Mouse (Mus musculus) G1E (cell line): ENCODE results near the gene Sfrp5.

Experiments used
- CTCF ChIP-seq: IDR thresholded peaks from 2 replicates; pipeline ENCODE4 v1.5.1; 2012; ENCODE audit warnings: low read depth, low read length, inconsistent platforms, mixed read lengths
- GATA1 ChIP-seq: IDR thresholded peaks from 2 replicates; pipeline ENCODE4 v1.6.1; 2012; ENCODE audit warnings: borderline replicate concordance, low read length, inconsistent platforms, mixed read lengths
- GATA2 ChIP-seq: IDR thresholded peaks from 2 replicates; pipeline ENCODE4 v1.6.1; 2012; ENCODE audit warnings: low read depth, low read length, inconsistent platforms, borderline replicate concordance
- POLR2AphosphoS5 ChIP-seq: IDR thresholded peaks from 2 replicates; pipeline ENCODE4 v1.6.1; 2012; ENCODE audit warnings: low read depth, low read length, inconsistent platforms; ENCODE audit not compliant: insufficient replicate concordance
- TAL1 ChIP-seq: conservative IDR thresholded peaks from 2 replicates; pipeline ENCODE4 v1.6.1; 2012; ENCODE audit warnings: low read depth, low read length, inconsistent platforms, mixed read lengths

GRCm38 (mm10) chr19:42196378-42196777, 5.7 kb downstream of the Sfrp5 start:
- TF ChIP-seq CTCF (no peak), GATA1 (no peak), POLR2AphosphoS5 (no peak), TAL1 (no peak), GATA2 (no peak)
